Mouse (Mus musculus): Measurements from ENCODE around the gene Ctdspl.

Ctdspl gene

DNA sequence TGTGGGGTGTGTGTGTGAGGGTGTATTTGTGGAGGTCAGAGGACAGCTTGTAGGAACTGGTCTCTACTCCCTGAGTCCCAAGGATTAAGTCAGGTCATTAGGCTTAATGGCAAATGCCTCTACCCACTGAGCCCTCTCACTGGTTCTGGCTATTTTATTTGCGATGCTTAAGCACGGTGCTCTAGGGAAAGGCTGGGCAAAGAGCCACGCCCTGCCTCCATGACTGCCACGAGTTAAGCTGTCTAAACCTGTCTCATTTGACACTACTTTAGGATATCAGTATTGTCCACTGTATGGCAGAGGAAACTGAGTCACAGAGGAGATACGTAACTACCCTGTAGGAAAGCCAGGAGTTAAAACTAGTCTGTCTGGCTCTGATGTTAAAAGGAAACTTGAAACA lies 17.7 kb downstream of the Ctdspl start:
- no peak for ATAC-seq (ENCODE audit: insufficient number of reproducible peaks, low FRiP score, low TSS enrichment)

GRCm38 (mm10) chr9:118944388-118944787 lies 18.1 kb downstream of the Ctdspl start:
- no peak for ATAC-seq (ENCODE audit: insufficient number of reproducible peaks, low FRiP score, low TSS enrichment)

GRCm38 (mm10) chr9:118948486-118948885 lies 22.2 kb downstream of the Ctdspl start:
- ATAC-seq (ENCODE audit: insufficient number of reproducible peaks, low FRiP score, low TSS enrichment) = no peak

DNA sequence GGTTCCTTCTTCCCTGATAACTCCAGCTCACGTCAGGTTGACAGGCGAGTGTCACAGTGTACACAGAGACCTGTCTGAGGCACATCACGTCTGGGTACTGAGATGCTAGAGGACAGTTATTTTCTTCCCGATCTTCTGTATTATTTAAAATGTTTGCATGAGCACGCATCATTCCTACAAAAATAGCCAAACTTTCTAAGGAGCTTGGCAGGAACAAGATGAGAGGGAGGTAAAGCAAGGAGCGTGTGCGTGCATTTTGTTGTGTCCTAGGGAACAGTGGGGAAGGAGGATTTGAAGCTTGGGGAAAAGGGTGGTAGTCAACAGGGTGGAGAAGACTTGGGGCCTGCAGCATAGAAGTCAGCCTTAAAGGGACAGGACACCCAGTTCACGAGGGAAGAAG lies 22.9 kb downstream of the Ctdspl start:
- no peak for ATAC-seq (ENCODE audit: insufficient number of reproducible peaks, low FRiP score, low TSS enrichment)

DNA sequence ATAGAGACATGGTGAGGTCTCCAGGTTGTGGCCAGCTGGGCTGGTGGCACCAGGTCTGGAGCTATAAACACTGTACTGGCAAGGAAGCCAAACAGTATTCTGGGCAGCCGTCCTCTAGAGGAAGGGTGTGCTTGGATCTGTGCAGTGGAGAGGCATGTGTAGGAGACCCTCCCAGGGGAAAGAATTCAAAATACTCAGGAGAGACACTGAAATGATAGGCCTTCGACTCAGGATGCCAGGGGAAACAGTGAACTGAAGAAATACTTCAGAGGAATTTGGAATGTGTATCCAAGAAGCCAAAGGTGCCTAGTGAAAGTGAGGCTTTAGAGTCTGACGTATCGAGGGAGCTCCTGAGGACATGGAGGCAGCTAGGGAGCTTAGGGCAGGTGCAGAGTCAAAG lies 23.4 kb downstream of the Ctdspl start:
- ATAC-seq (ENCODE audit: insufficient number of reproducible peaks, low FRiP score, low TSS enrichment) = no peak

GRCm38 (mm10) chr9:118950061-118950460 lies 23.8 kb downstream of the Ctdspl start:
- no peak for ATAC-seq (ENCODE audit: insufficient number of reproducible peaks, low FRiP score, low TSS enrichment)

GRCm38 (mm10) chr9:118950751-118951150 lies 24.5 kb downstream of the Ctdspl start:
- no peak for ATAC-seq (ENCODE audit: insufficient number of reproducible peaks, low FRiP score, low TSS enrichment)

GRCm38 (mm10) chr9:118951381-118951780 lies 25.1 kb downstream of the Ctdspl start:
- no peak for ATAC-seq (ENCODE audit: insufficient number of reproducible peaks, low FRiP score, low TSS enrichment)

GRCm38 (mm10) chr9:118952180-118952579 lies 25.9 kb downstream of the Ctdspl start:
- ATAC-seq (ENCODE audit: insufficient number of reproducible peaks, low FRiP score, low TSS enrichment) = no peak

- no peak for ATAC-seq (ENCODE audit: insufficient number of reproducible peaks, low FRiP score, low TSS enrichment)
Measured at GRCm38 (mm10) chr9:118953465-118954194, 27.4 kb downstream of the Ctdspl start.

GRCm38 (mm10) chr9:118958802-118959201 lies 32.5 kb downstream of the Ctdspl start:
- no peak for ATAC-seq (ENCODE audit: insufficient number of reproducible peaks, low FRiP score, low TSS enrichment)

DNA sequence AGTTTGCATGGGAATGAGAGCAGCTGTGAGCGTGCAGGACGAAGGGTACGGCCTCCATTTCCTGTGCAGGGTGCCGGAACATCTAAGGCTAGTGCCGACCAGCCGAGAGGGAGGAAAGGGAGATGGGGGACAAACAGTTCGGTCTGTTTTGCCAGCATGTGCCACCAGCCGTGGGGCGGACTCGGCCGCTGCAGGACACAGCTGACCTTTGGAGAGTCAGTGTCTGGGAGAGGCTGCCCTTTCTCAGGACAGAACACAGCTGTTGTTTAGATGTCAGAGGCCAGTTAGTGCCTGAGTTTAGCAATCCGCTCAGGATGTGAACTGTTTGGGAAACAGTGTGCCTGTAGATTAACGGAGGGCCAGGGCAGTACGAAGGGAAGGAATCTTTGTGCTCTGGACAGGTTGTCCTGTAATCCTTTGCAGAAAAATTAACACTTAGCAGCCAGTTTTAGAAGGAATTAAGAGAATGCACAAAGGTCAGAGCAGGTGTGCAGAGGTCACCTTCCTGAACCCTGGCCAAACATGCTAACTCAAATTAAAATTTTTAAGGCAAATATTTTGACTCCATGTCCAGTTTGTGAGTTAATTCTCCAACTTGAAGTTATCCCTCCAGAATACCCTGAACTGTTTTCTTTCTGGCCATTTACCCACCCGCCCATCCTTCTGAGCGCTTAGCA lies 34.3 kb downstream of the Ctdspl start:
- ATAC-seq (ENCODE audit: insufficient number of reproducible peaks, low FRiP score, low TSS enrichment) = no peak

DNA sequence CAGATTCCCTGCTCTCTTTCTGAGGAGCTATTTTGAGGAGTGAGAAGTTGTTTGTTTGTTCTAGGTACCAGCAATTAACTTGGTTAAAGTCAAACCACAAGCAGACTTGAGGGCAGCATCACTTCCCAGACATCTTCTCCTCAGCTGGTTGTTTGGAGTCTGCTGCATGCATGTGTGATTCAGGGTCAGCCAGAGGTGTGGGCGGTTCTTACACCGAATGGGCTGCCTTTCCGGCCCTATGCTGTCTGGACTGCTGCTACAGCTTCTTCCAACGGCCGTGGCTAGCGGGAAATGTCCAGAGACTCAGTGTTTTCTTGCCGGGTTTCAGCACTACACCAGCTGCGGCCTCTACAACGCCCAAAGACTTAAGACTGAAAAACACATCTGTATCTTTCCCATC lies 36.9 kb downstream of the Ctdspl start:
- no peak for ATAC-seq (ENCODE audit: insufficient number of reproducible peaks, low FRiP score, low TSS enrichment)

- ATAC-seq (ENCODE audit: insufficient number of reproducible peaks, low FRiP score, low TSS enrichment) = no peak
Measured at GRCm38 (mm10) chr9:118964263-118965034, 38.2 kb downstream of the Ctdspl start.

- ATAC-seq (ENCODE audit: insufficient number of reproducible peaks, low FRiP score, low TSS enrichment) = no peak
Measured at GRCm38 (mm10) chr9:118969810-118970209, 43.6 kb downstream of the Ctdspl start.

GRCm38 (mm10) chr9:118973028-118973427 lies 46.8 kb downstream of the Ctdspl start:
- ATAC-seq (ENCODE audit: insufficient number of reproducible peaks, low FRiP score, low TSS enrichment) = no peak

DNA sequence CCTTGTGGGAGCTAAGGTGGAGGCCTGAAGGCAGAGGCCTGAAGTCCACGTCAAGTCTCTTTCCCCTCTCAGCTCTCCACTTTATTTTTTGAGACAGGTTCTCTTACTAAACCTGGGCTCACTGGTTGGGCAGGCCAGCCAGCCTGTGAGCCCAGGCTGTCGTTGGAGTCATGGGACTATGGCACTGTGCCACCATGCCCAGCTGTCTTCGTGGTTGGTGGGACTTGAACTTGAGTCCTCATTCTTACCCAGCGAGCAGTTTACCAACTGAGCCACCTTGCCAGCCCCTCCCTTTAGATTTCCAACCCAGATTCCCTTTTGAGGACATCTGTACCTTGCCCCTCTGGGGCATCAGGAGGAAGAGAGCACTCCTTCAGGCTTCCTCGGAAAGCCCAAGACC lies 47.3 kb downstream of the Ctdspl start:
- no peak for ATAC-seq (ENCODE audit: insufficient number of reproducible peaks, low FRiP score, low TSS enrichment)

DNA sequence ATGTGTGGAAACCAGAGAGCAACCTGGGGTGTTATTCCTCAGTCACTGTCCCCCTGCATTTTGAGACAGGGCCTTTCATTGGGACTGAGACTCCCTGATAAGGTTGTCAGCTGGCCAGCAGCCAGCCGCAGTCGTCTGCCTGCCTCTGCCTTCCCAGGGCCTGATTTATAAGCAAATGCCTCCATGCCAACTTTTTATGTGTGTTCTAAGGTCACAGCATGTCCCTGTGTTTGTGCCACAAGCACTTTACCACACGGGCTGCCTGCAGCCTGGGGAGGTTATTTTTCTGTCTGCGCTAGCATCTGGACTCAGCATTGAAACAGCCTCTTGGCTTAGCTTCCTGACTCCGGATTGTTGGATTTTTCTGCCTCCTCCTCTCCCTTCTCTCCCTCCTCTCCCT lies 47.9 kb downstream of the Ctdspl start:
- ATAC-seq (ENCODE audit: insufficient number of reproducible peaks, low FRiP score, low TSS enrichment) = no peak

GRCm38 (mm10) chr9:118975211-118975671 lies 49.0 kb downstream of the Ctdspl start:
- ATAC-seq (ENCODE audit: insufficient number of reproducible peaks, low FRiP score, low TSS enrichment) = no peak

- ATAC-seq (ENCODE audit: insufficient number of reproducible peaks, low FRiP score, low TSS enrichment) = no peak
Measured at GRCm38 (mm10) chr9:118975758-118976157, 49.5 kb downstream of the Ctdspl start.

DNA sequence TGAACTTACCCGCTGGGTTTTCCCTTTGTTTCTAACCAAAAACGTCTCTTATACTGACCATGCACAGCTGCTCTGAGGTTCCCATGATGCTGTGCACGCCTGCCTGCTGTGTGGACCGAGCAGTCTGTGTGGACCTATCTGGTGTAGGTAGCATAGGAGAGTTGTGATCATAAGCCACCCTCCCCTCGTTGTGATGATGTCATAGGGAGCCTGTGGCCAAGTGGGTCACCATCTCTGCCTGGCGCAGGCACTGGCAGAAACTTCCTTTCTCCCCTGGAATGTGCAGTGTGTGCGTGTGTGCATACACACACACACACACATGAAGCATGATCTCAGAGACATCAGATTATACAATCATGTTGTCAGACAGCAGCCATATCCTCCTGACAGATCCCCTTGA lies 50.3 kb downstream of the Ctdspl start:
- no peak; the same call in 1 of the 2 replicates for ATAC-seq (ENCODE audit: insufficient number of reproducible peaks, low FRiP score, low TSS enrichment)
